Mouse (Mus musculus): ENCODE data around the gene C130026I21Rik.
"Not testable (repeated sequence)": the region's sequence is repeated elsewhere in the genome, so short reads cannot be mapped to it uniquely, and the experiment has no call there.

DNA sequence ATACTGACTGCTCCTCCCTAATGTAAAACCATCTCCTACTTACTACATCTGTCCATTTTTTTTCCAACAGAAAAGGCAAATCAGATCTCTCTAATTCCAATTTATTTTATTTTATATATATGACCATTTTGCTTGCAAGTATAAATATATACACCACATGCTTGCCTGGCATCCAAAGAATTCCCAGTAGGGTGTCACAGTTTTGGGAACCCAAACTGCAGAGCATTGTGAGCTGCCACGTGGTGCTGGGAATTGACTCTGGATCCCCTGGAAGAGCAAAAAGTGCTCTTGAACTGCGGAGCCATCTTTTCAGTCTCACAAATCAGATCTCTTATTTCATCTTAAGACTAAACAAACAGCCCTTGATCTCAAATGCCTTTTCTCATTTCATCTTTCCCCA is 107.5 kb downstream of the C130026I21Rik start:
- not testable (repeated sequence) for TF ChIP-seq ZC3H11A (IDR thresholded peaks at IDR 0.05; ENCODE audit: borderline replicate concordance, low read depth, low read length); ZNF384 (IDR thresholded peaks at IDR 0.05; ENCODE audit: low read depth, low read length)

Data from ES-E14 (cell line).